Mouse (Mus musculus): ENCODE measurements around the gene Cirbp. TPM values are rescaled to one million over a fixed set of nuclear protein-coding genes. Genes with fewer than 3 reads are reported as not detected.
A peak's percentile ranks its signal among the peaks of the same experiment; 100 is the strongest.

Cirbp gene
- total RNA-seq, 1 experiment, result 69.6 TPM

DNA sequence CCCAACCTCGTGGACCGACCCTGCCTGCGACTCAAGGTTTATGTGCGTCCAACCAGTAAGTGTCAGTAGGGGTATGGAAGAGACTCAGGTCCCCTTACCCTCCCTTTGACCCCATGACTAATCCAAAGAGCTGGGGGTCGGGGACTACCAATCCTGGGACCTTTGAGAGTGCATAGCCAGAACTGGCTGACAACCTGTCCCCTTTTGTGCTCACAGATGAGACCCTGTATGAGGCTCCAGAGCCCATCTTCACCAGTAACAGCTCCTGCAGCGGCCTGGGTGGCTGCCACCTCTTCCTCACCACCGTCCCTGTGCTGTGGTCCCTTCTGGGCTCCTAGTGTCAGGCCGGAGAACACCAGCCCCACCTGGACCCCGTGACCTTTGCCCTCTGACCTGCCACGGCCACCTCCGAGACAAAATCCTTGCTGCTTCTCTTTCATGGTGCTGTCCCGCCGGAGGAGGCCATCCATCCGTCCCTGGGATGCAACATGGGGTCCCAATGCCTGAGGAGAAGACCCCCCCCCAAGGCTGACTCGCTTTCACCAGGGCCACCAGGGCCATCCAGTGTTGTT, 22.8 kb downstream of the Cirbp start:
- Histone ChIP-seq H3K4me1 (ENCODE audit: control insufficient read depth in 2 of 2, insufficient read depth in 2 of 2, low read length in 2 of 2, poor library complexity in 1 of 2) (peaks cover 2 to 22% of the 10 kb centered on the region in 2 experiments; a peak in 2 of 4 replicates), H3K4me3 (ENCODE audit: insufficient read depth in 1 of 2, low read depth in 1 of 2, low read length in 2 of 2, poor library complexity in 1 of 2, severe bottlenecking in 1 of 2) (no peak overlapping the region), H3K27ac (ENCODE audit: insufficient read depth, low read depth, low read length, poor library complexity, severe bottlenecking) (no peak overlapping the region), H3K9ac (ENCODE audit: insufficient read depth, low read depth, low read length, poor library complexity, severe bottlenecking) (no peak overlapping the region), H3K9me3 (ENCODE audit: control insufficient read depth, insufficient read depth, low read depth, low read length) (no peaks in the 10 kb centered on the region), H3K36me3 (ENCODE audit: control insufficient read depth, insufficient read depth, low read length, poor library complexity, severe bottlenecking) (no peaks in the 10 kb centered on the region)
- in situ Hi-C loops (cut with MboI; ENCODE audit: low sequenced_read_pairs in 2 of 2, unreplicated experiment in 2 of 2), result no loop called here
- DNase-seq (ENCODE audit: low read depth, low spot score), result no peak
- TF ChIP-seq HCFC1 (IDR thresholded peaks at IDR 0.05; ENCODE audit: borderline replicate concordance, insufficient read depth, low read length) (no peak), ZNF384 (IDR thresholded peaks at IDR 0.05; ENCODE audit: low read depth, low read length) (no peak), ZC3H11A (IDR thresholded peaks at IDR 0.05; ENCODE audit: borderline replicate concordance, low read depth, low read length) (no peak), CHD2 (IDR thresholded peaks at IDR 0.05; ENCODE audit: low read depth, low read length) (no peak), MAFK (IDR thresholded peaks at IDR 0.05; ENCODE audit: insufficient read depth, low read depth, low read length) (no peak)

DNA sequence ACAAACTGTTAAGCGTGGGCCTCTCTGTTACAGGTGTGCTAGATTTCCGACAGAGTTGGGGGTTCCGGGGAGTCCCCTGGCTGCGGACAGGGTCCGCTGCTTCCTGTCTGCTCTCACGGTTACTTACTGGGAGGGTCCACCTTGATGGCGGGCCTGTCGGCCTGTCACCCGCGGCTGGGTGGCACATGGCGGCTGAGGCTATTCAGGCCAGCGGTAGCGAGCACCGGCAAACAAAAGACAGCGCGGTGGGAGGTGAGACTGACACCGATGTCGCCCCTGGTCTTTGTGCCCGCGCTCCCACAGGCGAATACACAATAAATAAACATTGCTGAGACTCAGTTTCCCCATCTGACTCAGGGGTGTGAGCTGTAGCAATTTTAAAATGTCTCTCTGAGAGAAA, 24.2 kb downstream of the Cirbp start:
- H3K36me3 ChIP-seq (ENCODE audit: control insufficient read depth, insufficient read depth, low read length, poor library complexity, severe bottlenecking), result no peaks in the 10 kb centered on the region
- H3K27ac ChIP-seq (ENCODE audit: insufficient read depth, low read depth, low read length, poor library complexity, severe bottlenecking), result no peak overlapping the region
- in situ Hi-C loops (cut with MboI; ENCODE audit: low sequenced_read_pairs in 2 of 2, unreplicated experiment in 2 of 2), result no loop called here
- DNase-seq (ENCODE audit: low read depth, low spot score), result no peak
- peak overlapping the region; percentile 47 to 55; a peak in 2 of 4 replicates for H3K4me3 ChIP-seq (ENCODE audit: insufficient read depth in 1 of 2, low read depth in 1 of 2, low read length in 2 of 2, poor library complexity in 1 of 2, severe bottlenecking in 1 of 2)
- H3K9me3 ChIP-seq (ENCODE audit: control insufficient read depth, insufficient read depth, low read depth, low read length), result no peaks in the 10 kb centered on the region
- H3K4me1 ChIP-seq (ENCODE audit: control insufficient read depth in 2 of 2, insufficient read depth in 2 of 2, low read length in 2 of 2, poor library complexity in 1 of 2), result peaks cover 2 to 20% of the 10 kb centered on the region in 2 experiments; a peak in 2 of 4 replicates
- H3K9ac ChIP-seq (ENCODE audit: insufficient read depth, low read depth, low read length, poor library complexity, severe bottlenecking), result no peak overlapping the region
- TF ChIP-seq CHD2 (IDR thresholded peaks at IDR 0.05; ENCODE audit: low read depth, low read length), result no peak
- TF ChIP-seq ZNF384 (IDR thresholded peaks at IDR 0.05; ENCODE audit: low read depth, low read length), result no peak

DNA sequence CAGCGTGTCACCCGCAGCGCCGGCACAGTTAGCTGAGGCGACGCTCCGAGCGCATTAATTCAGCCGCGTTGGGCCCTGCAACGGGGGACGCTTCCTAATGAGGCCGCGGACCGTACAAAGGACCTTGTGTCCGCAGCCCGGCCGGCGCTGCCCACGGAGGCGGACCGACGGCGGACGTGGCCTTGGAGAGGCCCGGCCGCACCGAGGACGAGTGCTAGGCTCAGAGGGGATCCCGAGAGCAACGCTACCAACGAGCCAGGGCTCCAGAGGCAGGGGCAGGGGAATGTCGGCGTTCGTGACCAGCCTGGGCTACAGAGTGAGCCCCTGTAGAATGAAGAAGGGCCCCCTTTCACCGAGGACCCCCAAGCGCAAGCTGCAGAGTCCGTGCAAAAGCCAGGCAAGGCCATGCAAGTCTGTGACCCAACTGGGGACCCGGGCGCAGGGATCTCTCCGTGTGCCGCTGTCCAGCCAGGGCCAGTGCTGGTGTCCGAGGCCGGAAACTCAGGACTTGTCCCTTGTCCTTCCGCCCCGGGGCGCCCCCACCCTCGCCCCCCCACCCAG, 24.8 kb downstream of the Cirbp start:
- Histone ChIP-seq H3K4me1 (ENCODE audit: control insufficient read depth in 2 of 2, insufficient read depth in 2 of 2, low read length in 2 of 2, poor library complexity in 1 of 2) (peaks cover 2 to 20% of the 10 kb centered on the region in 2 experiments; a peak in 2 of 4 replicates), H3K27ac (ENCODE audit: insufficient read depth, low read depth, low read length, poor library complexity, severe bottlenecking) (no peak overlapping the region)
- in situ Hi-C loops (cut with MboI; ENCODE audit: low sequenced_read_pairs in 2 of 2, unreplicated experiment in 2 of 2), result no loop called here

GRCm38 (mm10) chr10:80193976-80194375, 28.2 kb downstream of the Cirbp start:
- in situ Hi-C loops (cut with MboI; ENCODE audit: low sequenced_read_pairs in 2 of 2, unreplicated experiment in 2 of 2), result no loop called here
- H3K9me3 ChIP-seq (ENCODE audit: control insufficient read depth, insufficient read depth, low read depth, low read length), result no peaks in the 10 kb centered on the region
- no peak overlapping the region for H3K27ac ChIP-seq (ENCODE audit: insufficient read depth, low read depth, low read length, poor library complexity, severe bottlenecking)
- no peak for DNase-seq (ENCODE audit: low read depth, low spot score)
- H3K36me3 ChIP-seq (ENCODE audit: control insufficient read depth, insufficient read depth, low read length, poor library complexity, severe bottlenecking), result no peaks in the 10 kb centered on the region
- TF ChIP-seq ZC3H11A (IDR thresholded peaks at IDR 0.05; ENCODE audit: borderline replicate concordance, low read depth, low read length) (no peak), CHD2 (IDR thresholded peaks at IDR 0.05; ENCODE audit: low read depth, low read length) (no peak), MAFK (IDR thresholded peaks at IDR 0.05; ENCODE audit: insufficient read depth, low read depth, low read length) (no peak), ZNF384 (IDR thresholded peaks at IDR 0.05; ENCODE audit: low read depth, low read length) (no peak), HCFC1 (IDR thresholded peaks at IDR 0.05; ENCODE audit: borderline replicate concordance, insufficient read depth, low read length) (no peak)
- peaks cover 0 to 10% of the 10 kb centered on the region in 2 experiments; a peak in 2 of 4 replicates for H3K4me1 ChIP-seq (ENCODE audit: control insufficient read depth in 2 of 2, insufficient read depth in 2 of 2, low read length in 2 of 2, poor library complexity in 1 of 2)
- H3K9ac ChIP-seq (ENCODE audit: insufficient read depth, low read depth, low read length, poor library complexity, severe bottlenecking), result no peak overlapping the region
- no peak overlapping the region for H3K4me3 ChIP-seq (ENCODE audit: insufficient read depth in 1 of 2, low read depth in 1 of 2, low read length in 2 of 2, poor library complexity in 1 of 2, severe bottlenecking in 1 of 2)

More for the DNA sequence above, 24.8 kb downstream of the Cirbp start:
- H3K4me3 ChIP-seq (ENCODE audit: insufficient read depth in 1 of 2, low read depth in 1 of 2, low read length in 2 of 2, poor library complexity in 1 of 2, severe bottlenecking in 1 of 2), result peak overlapping the region; percentile 47 to 55
- TF ChIP-seq CHD2 (IDR thresholded peaks at IDR 0.05; ENCODE audit: low read depth, low read length), result no peak
- TF ChIP-seq ZNF384 (IDR thresholded peaks at IDR 0.05; ENCODE audit: low read depth, low read length), result no peak
- no peak for TF ChIP-seq MAFK (IDR thresholded peaks at IDR 0.05; ENCODE audit: insufficient read depth, low read depth, low read length)
- TF ChIP-seq ZC3H11A (IDR thresholded peaks at IDR 0.05; ENCODE audit: borderline replicate concordance, low read depth, low read length), result no peak
- no peak for TF ChIP-seq HCFC1 (IDR thresholded peaks at IDR 0.05; ENCODE audit: borderline replicate concordance, insufficient read depth, low read length)
- DNase-seq (ENCODE audit: low read depth, low spot score), result no peak
- H3K36me3 ChIP-seq (ENCODE audit: control insufficient read depth, insufficient read depth, low read length, poor library complexity, severe bottlenecking), result no peaks in the 10 kb centered on the region
- H3K9ac ChIP-seq (ENCODE audit: insufficient read depth, low read depth, low read length, poor library complexity, severe bottlenecking), result 0 out of 2 replicates have a peak overlapping the region, but pooled peaks have one; percentile 15
- no peaks in the 10 kb centered on the region for H3K9me3 ChIP-seq (ENCODE audit: control insufficient read depth, insufficient read depth, low read depth, low read length)

Measured in ES-E14 (cell line).